Mouse (Mus musculus): ENCODE results near the gene Cdkn1b.

- TF ChIP-seq CTCF (IDR thresholded peaks at IDR 0.05; ENCODE audit: borderline replicate concordance, insufficient read depth, low read length) (no peak), POLR2A (IDR thresholded peaks at IDR 0.05; ENCODE audit: low read depth, low read length) (no peak)
Observed at GRCm38 (mm10) chr6:134953976-134954375, 33.8 kb downstream of the Cdkn1b start.
